Mouse (Mus musculus) liver, postnatal 0 days (tissue): ENCODE results near the gene Polq.

Source experiments
- CTCF ChIP-seq: sonication (generic); IDR thresholded peaks from 2 replicates; pipeline ENCODE4 v1.5.1; 2016; ENCODE audit warnings: antibody characterized with exemption, low read depth
- EP300 ChIP-seq: IDR thresholded peaks from 2 replicates; pipeline ENCODE4 v1.6.1; 2016; ENCODE audit warnings: antibody characterized with exemption, low read depth, mild to moderate bottlenecking

DNA sequence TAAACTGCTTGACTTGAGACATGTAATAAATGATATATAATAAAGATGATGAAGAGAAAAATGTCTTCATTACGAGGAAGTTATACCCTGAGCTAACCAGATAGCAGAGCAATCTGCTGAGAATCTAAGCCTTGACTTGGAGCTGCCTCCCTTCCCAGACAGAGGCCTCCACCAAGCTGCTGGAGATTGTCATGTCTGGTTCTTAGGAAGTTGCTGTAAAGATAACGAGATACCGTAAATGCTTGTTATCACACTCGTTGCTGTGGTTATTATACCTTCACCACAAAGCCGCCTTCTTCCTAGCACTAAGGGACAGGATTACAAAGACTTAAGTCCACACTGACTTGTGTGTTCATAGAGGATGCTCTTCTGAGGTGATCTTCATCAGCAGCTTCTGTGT lies 60.8 kb downstream of the Polq start:
- TF ChIP-seq EP300 (no peak), CTCF (no peak)
